Mouse (Mus musculus) heart, postnatal 10 days (tissue): ENCODE data around the gene Rabgef1. TPM values are rescaled to one million over a fixed set of nuclear protein-coding genes. Genes with fewer than 3 reads are reported as not detected.
A peak's percentile ranks its signal among the peaks of the same experiment; 100 is the strongest.

Source experiments
- DNase-seq, 2 experiments: peaks; one replicate each; pipeline ENCODE4 v3.0.0; 2021
- intact Hi-C: fragments of 180-260 bp; cut with DNase I; formaldehyde crosslinking; loops from one replicate; pipeline ENCODE4 v1.15.1; 2025
- total RNA-seq, 2 experiments: library from RNA; stranded (reverse); gene quantifications; 2 replicates each; pipeline ENCODE4 v1.2.3; 2021

Rabgef1 gene
- 10 to 100 TPM; 20.3 to 20.7 TPM for total RNA-seq

DNA sequence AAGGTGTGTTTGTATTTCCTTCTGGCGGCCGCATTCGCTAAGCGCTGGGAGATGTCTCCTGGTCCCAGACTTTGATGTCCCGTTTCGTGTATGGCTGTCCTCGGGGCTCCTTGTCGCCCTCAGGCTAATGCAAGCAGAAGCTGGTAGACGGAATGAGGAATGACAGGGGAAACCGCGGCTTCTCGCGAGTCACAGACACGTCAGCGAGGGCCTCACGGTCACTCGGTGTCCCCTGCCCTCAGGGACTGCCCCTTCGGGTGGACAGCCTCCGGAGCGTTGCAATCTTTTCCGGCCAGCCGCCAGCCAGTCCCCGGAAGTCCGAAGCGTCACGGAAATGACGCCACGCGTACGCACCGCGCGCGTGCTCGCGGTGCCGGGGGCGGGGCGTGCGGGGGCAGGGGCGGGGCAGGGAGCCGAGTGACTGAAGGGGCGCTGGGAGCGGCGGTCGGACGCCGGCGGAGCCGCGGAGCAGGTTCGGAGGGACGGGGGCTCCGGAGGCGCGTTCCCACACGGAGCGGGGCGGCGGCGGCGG, at the start of gene Rabgef1:
Rabgef1 (plus strand) TSS at position 376 of the 532 bp plus-strand sequence.
- DNase-seq = peak; percentile 97 to 98
- intact Hi-C loops = loop anchor here (5.0 kb wide), 1 partner anchor 51 kb away; no protein-coding TSS in a partner anchor

DNA sequence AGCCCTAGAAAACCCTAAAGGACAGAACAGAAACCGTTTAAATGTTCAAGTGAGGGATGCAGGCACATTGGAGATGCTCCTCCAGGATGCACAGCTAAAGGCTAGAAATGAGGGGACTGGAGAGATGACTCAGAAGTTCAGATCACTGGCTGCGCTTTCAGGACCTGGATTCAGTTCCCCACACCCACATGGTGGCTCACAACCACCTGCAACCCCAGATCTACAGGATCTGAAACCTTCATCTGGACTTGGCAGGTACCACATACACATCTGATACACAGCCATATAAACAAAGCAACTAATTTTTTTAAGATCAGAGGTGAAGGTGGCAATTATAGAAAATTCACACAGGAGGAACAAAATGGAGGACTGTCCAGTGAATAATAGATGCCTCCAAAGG, 49.2 kb upstream of the Rabgef1 start:
- DNase-seq = no peak
- intact Hi-C loops = no loop called here

DNA sequence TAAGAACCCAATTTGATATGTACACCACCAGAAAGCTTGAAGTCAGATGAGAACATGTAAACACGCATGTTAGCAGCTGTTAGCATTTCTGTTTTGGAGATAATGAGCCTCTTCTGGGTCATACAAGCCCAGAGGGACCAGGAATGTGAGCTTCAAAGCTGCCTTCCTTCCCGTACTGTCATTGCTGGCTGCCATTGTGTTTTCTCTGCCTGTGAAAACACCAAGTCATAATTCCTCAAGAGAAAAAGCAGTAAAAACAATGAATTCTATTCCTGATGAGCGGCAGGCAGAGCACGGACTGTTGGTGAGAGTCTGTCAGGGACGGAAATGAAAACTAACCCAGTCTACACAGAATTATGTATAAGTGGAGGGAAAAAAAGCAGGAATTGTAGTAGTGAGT, 47.3 kb upstream of the Rabgef1 start:
- DNase-seq = peak; percentile 34 to 41
- intact Hi-C loops = no loop called here

DNA sequence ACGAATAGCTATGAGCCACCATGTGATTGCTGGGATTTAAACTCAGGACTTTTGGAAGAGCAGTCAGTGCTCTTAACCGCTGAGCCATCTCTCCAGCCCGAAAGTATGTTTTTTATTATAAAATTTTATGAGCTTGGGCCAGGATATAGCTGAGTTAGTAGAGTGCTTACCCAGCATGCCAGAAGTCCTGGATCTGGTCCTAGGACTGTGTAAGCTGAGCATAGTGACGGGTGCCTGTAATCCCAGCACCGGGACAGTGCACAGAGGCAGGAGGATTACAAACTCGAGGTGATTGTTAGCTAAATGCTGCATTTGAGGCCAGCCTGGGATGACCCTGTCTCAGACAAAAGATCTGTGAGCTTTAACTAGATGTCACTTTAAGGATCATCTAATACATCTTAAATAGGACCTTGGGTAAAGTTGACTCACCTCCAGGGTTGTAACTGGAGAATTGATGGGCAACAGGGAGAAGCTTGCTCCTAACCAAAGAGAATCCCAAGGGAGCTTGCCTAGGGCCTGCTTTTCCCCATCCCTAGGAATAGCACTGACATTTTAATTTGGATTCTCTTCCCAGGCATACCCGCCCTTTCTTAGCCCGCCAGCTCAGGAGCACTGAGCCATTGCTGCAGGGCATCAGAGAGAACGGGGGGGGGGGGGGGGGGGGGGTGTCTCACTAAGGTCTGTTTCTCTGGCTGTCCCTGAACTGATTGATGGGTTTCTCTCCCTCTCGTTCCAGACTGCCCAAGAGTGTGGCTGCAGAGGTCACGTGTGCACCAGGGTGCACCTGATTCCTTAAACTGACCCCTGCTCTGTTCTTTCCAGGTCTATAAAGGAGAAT, 42.7 kb upstream of the Rabgef1 start:
- DNase-seq = no peak
- intact Hi-C loops = no loop called here

DNA sequence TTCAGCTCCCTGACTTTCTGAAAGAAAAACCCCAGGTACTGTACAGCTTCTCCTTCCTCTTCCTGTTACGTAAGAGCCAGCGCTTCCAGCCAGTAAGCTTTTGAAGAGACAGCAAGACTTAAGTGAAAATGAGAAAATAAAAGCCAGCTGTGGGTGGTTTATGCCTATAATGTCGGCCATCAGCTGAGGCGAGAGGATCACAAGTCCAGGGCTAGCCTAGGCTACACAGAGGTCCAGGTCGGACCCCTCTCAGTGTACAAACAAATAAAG, 42.1 kb upstream of the Rabgef1 start:
- intact Hi-C loops = no loop called here
- no peak for DNase-seq

DNA sequence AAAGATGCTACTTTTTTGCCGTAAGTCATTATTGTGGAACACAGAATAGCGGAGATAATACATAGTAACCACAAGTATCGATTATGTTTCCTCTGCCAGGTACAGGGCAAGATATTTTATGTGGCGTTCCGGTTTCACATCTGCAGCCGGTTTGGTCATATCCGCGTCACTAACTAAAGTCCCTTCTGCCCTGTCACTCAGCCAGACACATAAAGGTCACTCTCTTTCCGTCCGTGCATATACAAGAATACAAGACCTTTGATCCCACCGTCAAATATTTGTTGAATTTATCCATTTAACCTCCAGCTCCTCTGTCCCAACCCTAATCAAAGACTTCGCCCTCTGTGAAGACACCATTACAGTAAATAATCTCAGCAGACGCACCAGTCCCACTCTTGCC, 35.0 kb upstream of the Rabgef1 start:
- no peak for DNase-seq
- intact Hi-C loops = no loop called here

DNA sequence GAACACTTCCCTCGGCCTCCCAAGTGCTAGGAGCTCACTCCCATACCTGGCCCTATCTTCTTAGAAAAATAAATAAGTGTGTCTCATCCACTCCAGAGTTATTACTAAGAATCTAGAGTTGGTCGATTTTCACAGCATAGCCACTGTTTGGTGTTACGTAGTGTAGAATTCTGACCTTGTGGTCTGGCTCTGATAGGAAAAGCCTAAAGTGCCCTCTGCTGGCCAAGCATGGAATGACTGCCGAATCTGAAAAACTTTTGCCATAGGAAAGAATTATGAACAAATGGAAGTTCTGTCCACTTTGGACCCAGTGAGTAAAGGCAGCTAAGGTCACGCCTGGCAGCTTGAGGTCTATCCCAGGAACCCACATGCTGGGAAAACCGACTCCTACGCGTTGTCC, 32.2 kb upstream of the Rabgef1 start:
- DNase-seq = peak; percentile 84 to 91
- intact Hi-C loops = loop anchor here (1.0 kb wide), 2 partner anchors 95 to 116 kb away; no protein-coding TSS in a partner anchor

DNA sequence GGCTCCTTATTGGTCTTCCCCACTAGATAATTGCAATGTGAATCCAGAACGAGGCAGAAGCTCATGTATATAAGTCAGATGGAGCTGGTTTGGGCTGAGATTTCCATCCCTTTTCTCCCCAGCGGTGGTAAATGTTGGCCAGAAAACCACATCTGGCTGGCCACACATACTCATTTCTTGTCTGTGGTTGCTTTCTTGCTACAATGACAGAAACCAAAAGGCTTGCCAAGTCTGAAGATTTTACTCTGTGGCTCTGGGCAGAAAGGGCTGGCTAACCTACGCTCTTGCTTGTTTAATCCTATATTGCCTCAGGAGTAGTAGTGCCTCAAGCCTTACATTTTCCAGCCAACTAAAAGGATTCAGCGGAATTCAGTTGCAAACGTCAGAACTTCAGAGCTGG, 30.5 kb upstream of the Rabgef1 start:
- no peak for DNase-seq
- intact Hi-C loops = no loop called here

DNA sequence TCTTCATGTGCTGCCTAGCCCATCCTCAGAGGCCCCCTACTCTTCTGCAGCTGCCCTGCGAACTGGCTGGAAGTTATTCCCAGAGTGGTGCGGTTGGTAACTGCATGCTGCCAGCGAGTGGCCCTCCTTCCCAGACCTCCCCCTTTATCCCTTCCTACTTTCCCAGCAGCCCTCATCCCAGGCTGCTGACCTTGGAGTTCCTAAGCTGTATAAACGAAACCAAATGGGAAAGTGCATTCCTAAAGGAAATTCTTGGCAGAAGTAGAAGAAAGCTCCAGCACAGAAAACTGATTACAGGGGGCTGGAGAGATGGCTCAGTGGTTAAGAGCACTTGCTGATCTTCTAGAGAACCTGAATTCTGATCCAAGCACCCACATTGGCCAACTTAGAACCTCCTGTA, 29.6 kb upstream of the Rabgef1 start:
- DNase-seq = peak in 1 of 2 experiments; percentile 29
- intact Hi-C loops = no loop called here

DNA sequence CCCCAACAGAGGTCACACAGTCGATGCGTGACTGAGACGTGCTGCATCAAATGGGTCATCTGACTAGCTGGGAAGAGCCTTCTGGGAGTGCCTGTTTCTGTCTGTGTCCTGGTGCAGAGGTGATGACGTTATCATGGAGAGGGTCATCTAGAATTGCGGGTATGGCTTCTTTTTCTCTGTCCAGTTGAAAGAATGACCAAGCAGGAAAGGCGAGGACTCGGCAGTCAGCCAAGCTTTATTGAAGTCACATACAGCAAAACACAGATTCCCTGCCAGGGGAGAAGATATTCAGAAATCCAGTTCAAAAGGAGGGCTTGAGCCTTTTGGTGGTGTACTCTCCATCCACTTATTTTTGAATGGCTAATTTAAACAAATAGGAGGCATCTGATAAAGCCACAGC, 28.5 kb upstream of the Rabgef1 start:
- intact Hi-C loops = no loop called here
- no peak for DNase-seq

DNA sequence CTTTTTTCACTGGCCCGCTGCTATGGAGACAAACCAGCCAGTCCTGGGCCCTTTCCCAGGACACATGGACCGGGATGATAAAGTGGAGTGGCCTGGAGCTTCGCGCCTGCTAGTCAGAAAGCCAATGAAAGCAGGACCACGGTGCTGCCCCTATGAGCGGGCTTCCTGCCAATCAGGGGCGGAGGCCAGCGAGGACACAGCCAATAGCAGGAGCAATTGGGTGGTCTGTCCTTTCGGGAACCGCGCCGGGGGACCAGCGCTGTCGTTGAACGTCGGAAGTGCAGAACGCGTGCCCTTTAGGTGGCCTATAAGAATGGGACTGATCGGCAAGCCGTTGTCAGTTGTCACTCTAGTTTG, 27.6 kb upstream of the Rabgef1 start:
- DNase-seq = peak; percentile 83 to 85
- intact Hi-C loops = no loop called here

DNA sequence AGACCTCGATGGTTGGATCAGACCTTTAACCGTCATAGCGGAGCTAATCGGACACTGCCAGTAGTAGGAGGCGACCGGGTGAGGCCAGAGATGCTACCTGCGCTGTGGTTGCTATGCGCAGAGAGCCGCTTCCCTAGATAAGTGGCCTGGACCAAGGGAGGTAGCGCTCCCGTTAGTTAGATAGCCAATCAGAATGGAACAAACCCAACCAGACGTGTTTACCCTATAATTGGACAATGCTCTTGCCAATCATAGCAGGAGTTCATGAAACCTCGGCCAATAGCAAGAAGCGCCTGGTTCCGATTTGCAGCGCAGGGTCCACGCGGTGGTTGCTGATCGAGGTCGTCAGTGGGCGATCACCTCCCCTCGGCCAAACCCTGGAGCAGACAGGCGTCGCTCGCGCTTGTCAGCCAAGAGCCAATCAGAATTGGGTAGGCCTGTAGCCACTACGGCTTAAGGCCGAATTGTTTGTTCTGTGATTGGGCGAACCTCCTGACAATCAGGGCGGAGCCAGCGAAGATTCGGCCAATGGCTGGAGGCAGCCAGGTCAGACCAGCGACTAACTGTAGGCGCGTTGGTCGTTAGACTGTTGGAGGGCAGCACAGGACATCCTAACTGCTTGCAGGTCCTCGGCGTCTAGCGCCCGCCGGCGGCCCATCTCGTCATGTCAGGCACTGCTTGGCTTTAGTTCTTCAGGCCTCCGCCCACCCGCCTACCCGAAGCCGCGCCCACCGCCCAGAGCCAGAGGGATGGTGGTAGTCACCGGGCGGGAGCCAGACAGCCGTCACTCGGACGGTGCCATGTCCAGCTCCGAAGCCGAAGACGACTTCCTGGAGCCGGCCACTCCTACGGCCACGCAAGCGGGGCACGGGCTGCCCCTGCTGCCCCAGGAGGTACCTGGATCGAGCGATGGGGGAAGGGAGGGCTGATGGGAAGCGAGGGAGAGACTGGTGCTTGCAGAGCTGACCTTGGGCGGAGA, 27.0 kb upstream of the Rabgef1 start, which contains the start of gene Kctd7:
Kctd7 (plus strand) TSS at position 528 of the 979 bp plus-strand sequence.
- intact Hi-C loops = no loop called here
- peak; percentile 98 to 99 for DNase-seq

DNA sequence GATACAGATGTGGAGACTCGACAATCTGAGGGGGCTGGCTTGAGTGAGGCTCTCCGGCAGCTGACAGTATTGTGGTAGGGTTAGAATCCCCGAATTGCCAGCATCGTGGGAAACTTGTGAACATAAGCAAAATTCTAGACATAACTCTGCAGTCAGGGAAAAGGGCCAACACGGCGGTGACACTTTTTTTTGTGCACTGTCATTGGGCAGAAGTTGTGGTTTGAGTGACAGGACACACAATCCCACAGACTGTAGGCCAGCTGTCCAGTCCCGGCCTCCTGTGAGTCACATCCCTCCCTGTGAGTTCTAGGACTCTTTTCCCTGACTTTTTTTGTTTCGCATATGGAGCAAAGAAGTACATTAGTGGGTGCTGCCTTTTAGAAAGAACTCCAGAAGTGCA, 25.6 kb upstream of the Rabgef1 start:
- intact Hi-C loops = no loop called here

DNA sequence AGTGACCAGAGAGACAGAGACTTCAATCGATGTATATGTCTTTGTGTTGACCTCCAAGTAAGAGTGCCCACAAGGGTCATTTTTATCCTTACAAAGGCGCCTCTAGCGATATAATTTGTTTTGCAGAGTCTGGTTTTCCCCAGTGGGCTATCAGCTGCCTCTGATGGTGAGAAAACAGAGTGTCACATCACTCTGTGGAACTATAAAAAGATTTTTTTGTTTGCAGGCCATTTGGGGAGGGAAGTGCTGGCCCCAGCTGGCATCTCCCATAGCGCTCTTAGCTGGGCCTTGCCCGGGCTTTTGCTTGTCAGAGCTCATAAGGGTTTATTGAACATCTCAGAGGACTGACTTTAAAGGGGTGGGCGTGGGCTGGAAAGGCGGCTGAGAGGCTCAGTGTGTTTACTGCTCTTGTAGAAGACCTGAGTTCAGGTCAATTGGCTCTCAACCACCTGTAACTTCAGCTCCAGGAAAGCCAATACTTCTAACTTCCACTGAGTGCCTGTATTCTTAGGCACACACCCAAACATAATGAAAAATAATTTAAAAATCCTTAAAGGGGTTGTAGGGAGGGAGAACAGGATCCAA, 21.8 kb upstream of the Rabgef1 start:
- DNase-seq = no peak
- intact Hi-C loops = no loop called here

More for the DNA sequence above, 25.6 kb upstream of the Rabgef1 start:
- DNase-seq = no peak

DNA sequence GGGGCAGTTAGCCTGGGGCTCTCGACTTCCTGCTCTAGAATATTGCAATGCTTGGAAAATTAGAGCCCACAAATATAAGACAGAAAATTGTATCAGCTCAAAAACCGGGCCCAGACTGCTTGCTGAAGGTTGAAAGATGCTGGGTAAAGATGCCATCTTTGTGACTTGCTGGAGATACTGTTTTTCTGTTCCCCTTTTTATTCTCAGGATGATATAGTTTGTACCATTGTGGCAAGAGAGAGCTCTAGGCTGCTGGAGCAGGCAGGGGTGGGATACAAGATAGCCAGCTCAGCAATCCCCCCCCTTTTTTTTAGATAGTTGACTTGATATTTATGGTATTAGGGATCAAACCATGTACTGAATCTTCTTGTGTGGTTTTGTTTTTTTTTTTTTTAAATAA, 17.3 kb upstream of the Rabgef1 start:
- no peak for DNase-seq
- intact Hi-C loops = no loop called here

DNA sequence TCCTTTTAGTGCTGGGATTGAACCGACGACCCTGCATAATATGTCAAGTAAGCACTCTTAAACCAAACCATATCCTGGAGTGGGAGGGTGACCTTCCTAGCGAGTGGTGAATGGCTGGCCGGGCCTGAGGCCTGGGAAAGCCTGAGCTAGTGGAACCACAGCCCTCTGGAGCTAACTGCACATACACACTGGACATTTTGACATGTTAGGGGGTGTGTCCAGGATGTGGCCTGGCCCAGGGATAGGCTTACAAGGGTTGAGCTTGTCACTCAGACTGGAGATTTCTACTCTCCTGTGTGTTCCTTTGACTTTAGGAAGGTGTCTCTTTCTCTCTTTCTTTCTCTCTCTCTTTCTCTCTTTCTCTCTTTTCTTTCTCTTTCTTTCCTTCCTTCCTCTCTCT, 13.1 kb upstream of the Rabgef1 start:
- intact Hi-C loops = no loop called here
- DNase-seq = no peak

DNA sequence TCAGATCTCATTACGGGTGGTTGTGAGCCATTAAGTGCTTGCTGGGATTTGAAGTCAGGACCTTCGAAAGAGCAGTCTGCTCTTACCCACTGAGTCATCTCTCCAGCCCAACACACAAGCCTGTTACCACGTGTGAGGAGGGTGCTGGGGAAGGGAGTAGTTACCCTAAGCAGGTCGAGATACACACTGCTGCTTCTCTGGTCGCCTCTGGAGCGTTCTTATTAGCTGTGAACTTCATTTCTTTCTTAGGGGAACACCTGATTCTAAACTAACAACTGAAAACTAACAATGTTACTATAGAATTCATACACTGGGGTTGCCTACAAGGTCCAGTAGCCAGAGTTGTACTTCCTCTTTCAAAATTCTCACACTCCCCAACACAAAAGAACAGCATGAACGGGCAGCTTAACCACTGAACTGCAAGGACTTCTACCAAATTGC, 11.8 kb upstream of the Rabgef1 start:
- DNase-seq = no peak
- intact Hi-C loops = no loop called here

DNA sequence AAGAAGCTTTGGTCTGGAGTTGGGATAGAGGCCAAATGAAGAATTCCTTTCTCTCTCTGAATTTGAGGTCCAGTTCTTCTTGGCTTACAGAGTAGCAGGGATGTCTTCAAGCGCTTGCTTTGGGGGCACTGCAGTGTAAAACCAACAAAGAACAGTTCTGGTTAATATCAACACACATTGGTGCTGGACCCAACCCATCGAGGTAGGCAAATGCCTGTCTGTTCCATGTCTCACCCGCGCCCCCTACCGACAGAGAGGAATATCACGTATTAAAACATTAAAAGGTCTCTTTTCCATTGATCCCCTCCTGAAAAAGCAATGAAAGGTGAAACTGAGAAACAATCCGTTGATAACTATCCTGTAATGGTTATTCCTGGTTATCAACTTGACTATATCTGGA, 7.9 kb upstream of the Rabgef1 start:
- DNase-seq = peak; percentile 75 to 88
- intact Hi-C loops = loop anchor here (1.0 kb wide), 1 partner anchor 140 kb away; no protein-coding TSS in a partner anchor

DNA sequence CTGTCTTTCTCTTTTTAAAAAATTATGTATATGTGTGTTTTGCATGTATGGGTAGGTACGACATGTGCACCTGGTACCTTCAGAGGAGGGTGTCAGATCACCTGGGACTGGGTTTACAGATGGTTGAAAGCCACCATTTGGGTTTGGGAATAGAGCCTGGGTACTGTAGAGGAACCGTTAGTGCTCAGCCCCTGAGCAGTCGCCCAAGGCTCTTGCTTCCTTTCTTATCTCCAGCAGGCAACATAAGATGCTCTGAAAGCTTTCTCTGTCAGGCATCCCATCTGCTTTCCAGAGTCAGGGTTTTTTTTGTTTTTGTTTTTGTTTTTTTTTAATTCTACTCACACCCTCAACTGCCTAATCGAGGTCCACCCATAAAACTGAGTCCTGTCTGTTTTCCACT, 6.4 kb upstream of the Rabgef1 start:
- intact Hi-C loops = no loop called here
- DNase-seq = no peak

DNA sequence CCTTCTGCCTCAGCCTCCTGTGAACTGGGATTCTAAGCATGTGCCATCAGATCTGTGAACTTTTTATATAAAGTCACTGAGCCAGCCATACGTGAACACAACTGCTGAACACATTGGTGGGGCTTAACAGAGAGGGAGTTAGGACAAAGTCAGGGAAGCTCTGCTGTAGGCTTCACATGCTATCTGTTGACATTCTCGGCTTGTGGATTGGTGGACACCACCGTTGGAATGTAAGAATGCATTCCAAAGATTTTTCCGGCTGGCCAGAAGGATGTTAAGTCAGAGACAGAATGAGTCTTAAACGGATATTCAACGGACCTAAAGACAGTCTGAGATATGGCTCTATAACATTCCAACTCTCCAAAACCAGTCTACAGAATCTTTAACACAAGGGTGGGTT, 2.5 kb upstream of the Rabgef1 start:
- DNase-seq = peak in 1 of 2 experiments; percentile 23
- intact Hi-C loops = no loop called here
